Mouse (Mus musculus): Measurements from ENCODE around the gene Itm2c. TPM values are rescaled to one million over a fixed set of nuclear protein-coding genes. Genes with fewer than 3 reads are reported as not detected.

Itm2c gene
- total and polyA plus RNA-seq, 2 experiments from 2014 or later, result 246 to 280 TPM

DNA sequence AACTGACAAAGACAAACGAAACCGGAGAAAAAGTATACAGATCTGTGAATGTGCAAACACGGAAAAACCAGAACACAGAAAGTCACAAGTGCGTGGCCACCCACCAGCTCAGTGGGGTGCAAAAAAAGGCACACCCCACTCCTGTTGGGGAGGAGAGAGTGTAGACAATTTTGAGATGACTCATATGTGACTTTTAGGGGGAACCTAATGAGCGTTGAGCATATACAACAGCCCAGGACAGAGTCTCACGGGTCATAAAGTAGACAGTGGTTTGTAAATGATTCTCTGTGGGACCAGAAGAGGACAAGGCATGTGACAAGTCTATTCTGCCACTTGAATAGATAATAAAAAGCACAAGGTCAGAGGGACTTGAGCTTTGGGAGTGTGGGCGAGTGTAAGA is 39.1 kb downstream of the Itm2c start:
- DNase-seq, result no peak
- 36% methylated on average over 7 of the region's 7 CpGs for WGBS
- Histone ChIP-seq H3K27me3 (ENCODE audit: insufficient read depth, low read length) (no peaks in the 10 kb centered on the region), H3K9me3 (ENCODE audit: low read length) (no peaks in the 10 kb centered on the region), H3K4me2 (ENCODE audit: low read depth) (no peak overlapping the region), H3K27ac (ENCODE audit: low read depth, low read length) (0 out of 2 replicates have a peak overlapping the region, but pooled peaks have one; percentile 45), H3K9ac (no peak overlapping the region), H3K4me3 (ENCODE audit: low read depth, low read length) (no peak overlapping the region), H3K4me1 (ENCODE audit: insufficient read depth) (peaks cover 29% of the 10 kb centered on the region), H3K36me3 (ENCODE audit: insufficient read depth) (no peaks in the 10 kb centered on the region)
- no peak for TF ChIP-seq CTCF (IDR thresholded peaks at IDR 0.05; ENCODE audit: low read depth)
- no peak for ATAC-seq

DNA sequence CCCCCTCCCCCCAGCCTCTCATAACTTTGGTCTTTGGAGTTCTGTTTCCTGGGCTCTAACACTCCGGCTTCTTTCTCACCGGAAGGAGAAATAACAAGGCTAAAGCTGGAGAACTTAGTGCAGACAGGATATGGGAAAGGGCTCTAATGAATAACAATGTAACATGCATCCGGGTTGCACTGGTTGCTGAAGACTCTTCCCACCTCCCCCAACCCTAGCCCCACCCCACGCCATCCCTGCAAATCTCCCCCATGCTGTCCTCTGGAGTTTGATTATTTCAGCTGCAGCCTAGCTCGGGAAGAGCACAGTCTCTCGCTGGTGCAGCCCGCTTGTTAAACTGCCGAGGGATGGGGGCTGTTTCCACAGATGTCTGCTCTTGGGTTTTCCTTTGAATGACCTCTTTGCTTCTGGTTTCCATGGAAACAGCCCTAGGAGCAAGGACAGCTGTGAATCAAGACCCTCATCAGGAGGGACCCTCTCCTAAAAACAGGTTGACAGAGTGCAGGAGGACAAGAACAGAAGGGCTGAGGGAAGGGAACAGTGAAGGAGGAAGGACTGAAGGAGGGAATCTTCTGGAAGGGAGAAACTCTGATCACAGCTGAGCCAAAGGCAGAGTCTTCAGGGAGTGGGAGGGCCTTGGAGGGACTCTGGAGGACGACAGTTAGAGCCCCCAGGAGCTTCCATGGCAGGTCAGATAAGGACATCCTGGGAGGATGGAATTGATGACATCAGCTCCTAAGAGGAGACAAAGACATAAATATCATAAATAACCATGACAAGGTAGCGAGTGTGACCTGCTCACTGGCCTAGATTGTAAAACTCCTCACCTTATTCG is 39.8 kb downstream of the Itm2c start:
- H3K9ac ChIP-seq, result no peak overlapping the region

DNA sequence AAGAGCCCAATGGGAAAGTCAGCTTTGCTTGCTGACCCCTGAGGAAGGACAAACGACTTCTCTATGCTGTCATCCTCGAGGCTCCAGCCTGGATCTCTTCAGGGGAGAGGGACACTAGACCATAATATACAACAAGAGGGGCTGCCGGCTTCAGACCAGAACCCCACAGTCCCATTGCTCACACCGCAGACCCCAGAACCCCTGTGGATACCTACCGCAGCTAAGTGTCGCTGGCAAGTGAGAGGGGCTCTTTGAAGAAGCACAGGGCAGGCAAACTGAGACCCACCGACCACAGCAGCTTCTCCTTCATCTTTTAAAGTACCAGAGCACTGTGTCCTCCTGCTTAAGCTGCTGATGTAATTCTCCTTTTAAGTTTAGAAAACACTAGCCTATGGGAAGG is 40.5 kb downstream of the Itm2c start:
- H3K4me3 ChIP-seq (ENCODE audit: low read depth, low read length), result no peak overlapping the region
- peak overlapping the region; percentile 35; the same call in 1 of the 2 replicates for H3K27ac ChIP-seq (ENCODE audit: low read depth, low read length)
- no peak overlapping the region for H3K9ac ChIP-seq
- no peak for TF ChIP-seq CTCF (IDR thresholded peaks at IDR 0.05; ENCODE audit: low read depth)
- no peak for ATAC-seq
- 26% methylated on average over 7 of the region's 7 CpGs for WGBS
- no peaks in the 10 kb centered on the region for H3K27me3 ChIP-seq (ENCODE audit: insufficient read depth, low read length)
- H3K4me1 ChIP-seq (ENCODE audit: insufficient read depth), result peaks cover 19% of the 10 kb centered on the region
- H3K4me2 ChIP-seq (ENCODE audit: low read depth), result no peak overlapping the region
- H3K36me3 ChIP-seq (ENCODE audit: insufficient read depth), result no peaks in the 10 kb centered on the region
- DNase-seq, result no peak
- H3K9me3 ChIP-seq (ENCODE audit: low read length), result no peaks in the 10 kb centered on the region

More for the DNA sequence above, 39.8 kb downstream of the Itm2c start:
- Histone ChIP-seq H3K27me3 (ENCODE audit: insufficient read depth, low read length) (no peaks in the 10 kb centered on the region), H3K9me3 (ENCODE audit: low read length) (no peaks in the 10 kb centered on the region), H3K4me2 (ENCODE audit: low read depth) (no peak overlapping the region), H3K36me3 (ENCODE audit: insufficient read depth) (no peaks in the 10 kb centered on the region), H3K27ac (ENCODE audit: low read depth, low read length) (peak overlapping the region; percentile 63), H3K4me3 (ENCODE audit: low read depth, low read length) (no peak overlapping the region), H3K4me1 (ENCODE audit: insufficient read depth) (peaks cover 22% of the 10 kb centered on the region)
- no peak for TF ChIP-seq CTCF (IDR thresholded peaks at IDR 0.05; ENCODE audit: low read depth)
- 22% methylated on average over 11 of the region's 11 CpGs for WGBS
- peak; percentile 72 for ATAC-seq
- DNase-seq, result peak; percentile 47

DNA sequence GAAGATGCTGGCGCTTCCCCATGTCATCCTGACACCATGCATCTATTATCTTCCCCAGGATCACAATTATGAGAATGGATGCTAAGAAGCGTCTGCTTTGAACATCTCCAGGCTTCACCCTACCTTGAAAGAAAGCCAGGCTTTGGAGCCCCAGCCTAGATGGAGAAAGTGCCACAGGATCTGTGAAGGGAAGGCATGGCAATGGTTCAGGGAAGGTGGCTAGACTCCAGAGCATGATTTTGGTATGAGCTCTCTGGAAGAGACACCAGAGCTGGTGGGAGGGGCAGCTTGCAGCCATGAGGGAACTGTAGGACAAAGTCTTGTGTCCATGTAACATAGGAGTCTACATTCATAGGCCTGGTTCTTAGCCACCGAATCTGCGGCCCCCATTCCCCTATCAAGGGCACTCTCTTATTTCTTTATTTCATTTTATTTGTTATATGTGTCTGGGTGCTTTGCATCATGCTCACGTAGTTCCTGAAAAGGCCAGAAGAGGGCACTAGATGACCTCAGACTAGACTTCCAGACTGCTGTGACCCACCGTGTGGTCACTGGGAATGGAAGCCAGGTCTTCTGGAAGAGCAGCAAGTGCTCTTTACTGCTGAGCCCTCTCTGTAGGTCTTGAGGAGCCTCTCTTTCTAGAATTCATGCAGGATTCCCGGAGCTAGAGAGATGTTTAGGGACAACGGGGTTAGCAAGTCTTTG is 41.2 kb downstream of the Itm2c start:
- ATAC-seq (no peak), DNase-seq (peak; percentile 60)
- peaks cover 19% of the 10 kb centered on the region for H3K4me1 ChIP-seq (ENCODE audit: insufficient read depth)
- no peaks in the 10 kb centered on the region for H3K36me3 ChIP-seq (ENCODE audit: insufficient read depth)
- H3K4me2 ChIP-seq (ENCODE audit: low read depth), result no peak overlapping the region
- no peak overlapping the region for H3K9ac ChIP-seq
- no peaks in the 10 kb centered on the region for H3K9me3 ChIP-seq (ENCODE audit: low read length)
- no peaks in the 10 kb centered on the region for H3K27me3 ChIP-seq (ENCODE audit: insufficient read depth, low read length)
- TF ChIP-seq CTCF (IDR thresholded peaks at IDR 0.05; ENCODE audit: low read depth), result peak; percentile 72
- H3K27ac ChIP-seq (ENCODE audit: low read depth, low read length), result peak overlapping the region; percentile 35; the same call in 1 of the 2 replicates
- 50% methylated on average over 8 of the region's 8 CpGs for WGBS
- no peak overlapping the region for H3K4me3 ChIP-seq (ENCODE audit: low read depth, low read length)

DNA sequence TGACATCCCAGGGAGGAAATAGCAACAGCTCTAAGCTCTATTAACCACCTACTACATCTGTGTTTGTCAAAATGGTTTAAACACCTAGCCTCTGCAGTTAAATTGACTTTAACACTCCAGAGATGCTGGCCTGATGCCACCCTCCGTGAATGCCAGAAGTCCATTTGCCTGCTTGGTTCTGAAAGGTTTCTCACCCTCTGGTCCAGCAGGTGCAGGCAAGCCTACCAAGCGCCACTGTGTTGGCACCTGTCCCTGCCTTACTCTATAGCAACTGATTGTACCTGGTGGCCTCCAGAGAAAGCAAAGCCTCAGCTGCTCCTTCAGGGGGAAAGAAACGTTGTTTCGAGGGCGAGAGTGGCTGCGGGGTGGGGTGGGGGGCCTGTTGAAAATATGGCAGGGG is 42.2 kb downstream of the Itm2c start:
- 63% methylated on average over 6 of the region's 6 CpGs for WGBS
- Histone ChIP-seq H3K4me3 (ENCODE audit: low read depth, low read length) (no peak overlapping the region), H3K27me3 (ENCODE audit: insufficient read depth, low read length) (no peaks in the 10 kb centered on the region), H3K9me3 (ENCODE audit: low read length) (no peaks in the 10 kb centered on the region), H3K4me2 (ENCODE audit: low read depth) (no peak overlapping the region), H3K9ac (no peak overlapping the region), H3K27ac (ENCODE audit: low read depth, low read length) (no peak overlapping the region), H3K4me1 (ENCODE audit: insufficient read depth) (peaks cover 19% of the 10 kb centered on the region), H3K36me3 (ENCODE audit: insufficient read depth) (no peaks in the 10 kb centered on the region)
- DNase-seq (no peak), ATAC-seq (no peak)
- TF ChIP-seq CTCF (IDR thresholded peaks at IDR 0.05; ENCODE audit: low read depth), result no peak

DNA sequence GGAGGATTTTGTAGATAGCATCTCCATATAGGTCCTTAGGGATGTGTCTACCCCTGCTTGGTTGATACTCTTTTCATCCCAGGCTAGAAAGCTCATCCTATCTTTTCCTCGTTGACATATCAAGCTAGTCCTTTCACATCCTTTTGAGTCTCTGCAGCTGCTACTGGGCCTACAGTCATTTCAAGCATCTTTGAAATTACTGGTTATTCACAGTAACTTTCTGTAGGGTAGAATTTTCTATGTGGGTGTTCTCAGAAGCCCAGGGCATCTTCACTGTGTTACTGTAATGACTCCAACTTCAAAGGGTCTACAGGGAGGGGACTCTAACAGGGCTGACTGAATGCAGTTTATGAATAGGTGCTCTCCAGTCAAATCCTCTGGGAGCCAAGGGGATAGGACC is 43.2 kb downstream of the Itm2c start:
- no peak overlapping the region for H3K4me3 ChIP-seq (ENCODE audit: low read depth, low read length)
- H3K27me3 ChIP-seq (ENCODE audit: insufficient read depth, low read length), result no peaks in the 10 kb centered on the region
- no peak overlapping the region for H3K4me2 ChIP-seq (ENCODE audit: low read depth)
- no peaks in the 10 kb centered on the region for H3K9me3 ChIP-seq (ENCODE audit: low read length)
- ATAC-seq (no peak), DNase-seq (no peak)
- WGBS, result 68% methylated on average over 1 of the region's 1 CpGs
- H3K9ac ChIP-seq, result no peak overlapping the region
- no peak for TF ChIP-seq CTCF (IDR thresholded peaks at IDR 0.05; ENCODE audit: low read depth)
- no peak overlapping the region for H3K27ac ChIP-seq (ENCODE audit: low read depth, low read length)
- H3K4me1 ChIP-seq (ENCODE audit: insufficient read depth), result peaks cover 18% of the 10 kb centered on the region
- H3K36me3 ChIP-seq (ENCODE audit: insufficient read depth), result no peaks in the 10 kb centered on the region

DNA sequence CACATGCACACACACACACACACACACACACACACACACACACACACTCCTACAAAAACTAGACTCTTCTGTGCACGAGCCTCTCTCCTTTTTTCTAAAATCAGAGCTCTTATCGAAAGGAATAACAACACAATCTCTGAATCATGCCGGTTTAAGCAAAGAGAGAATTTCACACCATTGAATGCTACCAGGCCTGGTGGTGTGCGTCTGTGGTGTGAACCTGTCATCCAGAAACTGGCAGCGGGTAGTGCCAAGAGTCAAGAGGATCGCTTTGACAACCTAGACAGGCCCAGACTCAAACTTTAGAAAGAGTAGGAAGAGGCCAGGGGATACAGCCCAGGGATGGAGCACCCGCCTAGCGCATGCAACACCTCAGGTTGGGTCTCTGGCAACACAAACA is 48.2 kb downstream of the Itm2c start:
- ATAC-seq, result peak; percentile 80
- WGBS, result 76% methylated on average over 8 of the region's 8 CpGs

More for the DNA sequence above, 48.2 kb downstream of the Itm2c start:
- Histone ChIP-seq H3K9ac (no peak overlapping the region), H3K36me3 (ENCODE audit: insufficient read depth) (no peaks in the 10 kb centered on the region), H3K27me3 (ENCODE audit: insufficient read depth, low read length) (no peaks in the 10 kb centered on the region), H3K4me3 (ENCODE audit: low read depth, low read length) (no peak overlapping the region), H3K27ac (ENCODE audit: low read depth, low read length) (no peak overlapping the region), H3K4me1 (ENCODE audit: insufficient read depth) (no peaks in the 10 kb centered on the region), H3K9me3 (ENCODE audit: low read length) (0 out of 2 replicates have a peak, but pooled peaks cover 3% of the 10 kb centered on the region), H3K4me2 (ENCODE audit: low read depth) (no peak overlapping the region)
- peak; percentile 26 for DNase-seq
- no peak for TF ChIP-seq CTCF (IDR thresholded peaks at IDR 0.05; ENCODE audit: low read depth)

All from forebrain, postnatal 0 days (tissue).